Mouse (Mus musculus) ES-Bruce4 (cell line): Measurements from ENCODE around the gene Socs3. TPM values are rescaled to one million over a fixed set of nuclear protein-coding genes. Genes with fewer than 3 reads are reported as not detected.

Source experiments
- H3K27ac ChIP-seq: 2 replicates; pipeline ENCODE4 v1.5.1; 2012; ENCODE audit warnings: low read length, inconsistent platforms; ENCODE audit not compliant: insufficient read depth
- H3K27me3 ChIP-seq: 2 replicates; pipeline ENCODE4 v1.6.1; 2012; ENCODE audit warnings: mild to moderate bottlenecking, low read length, inconsistent platforms; ENCODE audit not compliant: control insufficient read depth, poor library complexity, insufficient read depth, severe bottlenecking
- H3K36me3 ChIP-seq: 2 replicates; pipeline ENCODE4 v1.6.1; 2012; ENCODE audit warnings: inconsistent platforms, mild to moderate bottlenecking, low read length, moderate library complexity; ENCODE audit not compliant: control insufficient read depth, poor library complexity, insufficient read depth, severe bottlenecking
- H3K4me1 ChIP-seq: one replicate; pipeline ENCODE4 v1.8.1; 2011; ENCODE audit warnings: low read length; ENCODE audit not compliant: control insufficient read depth, insufficient read depth
- H3K4me3 ChIP-seq: 2 replicates; pipeline ENCODE4 v1.5.1; 2011; ENCODE audit warnings: low read depth, mild to moderate bottlenecking, low read length
- H3K9ac ChIP-seq: 2 replicates; pipeline ENCODE4 v1.6.1; 2012; ENCODE audit warnings: low read depth, mild to moderate bottlenecking, inconsistent platforms; ENCODE audit not compliant: poor library complexity, severe bottlenecking
- H3K9me3 ChIP-seq: replicated peaks from 2 replicates; pipeline ENCODE4 v1.6.1; 2012; ENCODE audit warnings: mild to moderate bottlenecking, low read length, inconsistent platforms; ENCODE audit not compliant: control insufficient read depth, poor library complexity, insufficient read depth, severe bottlenecking
- CTCF ChIP-seq: IDR thresholded peaks from one replicate; pipeline ENCODE4 v1.8.1; 2011; ENCODE audit warnings: low read depth, low read length
- EP300 ChIP-seq: IDR thresholded peaks from 2 replicates; pipeline ENCODE4 v1.6.1; 2011; ENCODE audit warnings: low read depth, low read length; ENCODE audit not compliant: insufficient read depth
- POLR2A ChIP-seq: IDR thresholded peaks from one replicate; pipeline ENCODE4 v1.8.1; 2011; ENCODE audit warnings: low read length; ENCODE audit not compliant: insufficient read depth
- polyA plus RNA-seq: library from polyadenylated mRNA; stranded (reverse); fragments of >200 nt; gene quantifications from 2 replicates; pipeline ENCODE4 v1.2.4, GENCODE M21; 2011; ENCODE audit warnings: low read depth; ENCODE audit not compliant: missing spikeins, insufficient read depth, insufficient read length

Gene Socs3
- polyA plus RNA-seq, 1 experiment: 61.5 TPM

GRCm38 (mm10) chr11:117923279-117923678 is 46.6 kb downstream of the Socs3 start:
- no peak overlapping the region for H3K27ac ChIP-seq
- peak overlapping the region; percentile 51 for H3K4me3 ChIP-seq
- no peaks in the 10 kb centered on the region for H3K27me3 ChIP-seq
- no peaks in the 10 kb centered on the region for H3K9me3 ChIP-seq
- no peak overlapping the region for H3K9ac ChIP-seq
- no peaks in the 10 kb centered on the region for H3K36me3 ChIP-seq
- peaks cover 6% of the 10 kb centered on the region for H3K4me1 ChIP-seq
- TF ChIP-seq CTCF (no peak), POLR2A (no peak), EP300 (no peak)

GRCm38 (mm10) chr11:117919211-117919610 is 50.6 kb downstream of the Socs3 start:
- H3K4me3 ChIP-seq: no peak overlapping the region
- H3K4me1 ChIP-seq: peaks cover 6% of the 10 kb centered on the region
- 0 out of 2 replicates have a peak, but pooled peaks cover 3% of the 10 kb centered on the region for H3K9me3 ChIP-seq
- H3K9ac ChIP-seq: no peak overlapping the region
- H3K27me3 ChIP-seq: no peaks in the 10 kb centered on the region
- no peaks in the 10 kb centered on the region for H3K36me3 ChIP-seq
- no peak for TF ChIP-seq EP300
- no peak for TF ChIP-seq CTCF
- TF ChIP-seq POLR2A: no peak
- H3K27ac ChIP-seq: no peak overlapping the region

- Histone ChIP-seq H3K9me3 (0 out of 2 replicates have a peak, but pooled peaks cover 3% of the 10 kb centered on the region), H3K9ac (no peak overlapping the region), H3K4me3 (no peak overlapping the region), H3K36me3 (no peaks in the 10 kb centered on the region), H3K27me3 (no peaks in the 10 kb centered on the region), H3K4me1 (peaks cover 6% of the 10 kb centered on the region), H3K27ac (no peak overlapping the region)
- TF ChIP-seq CTCF (no peak), EP300 (no peak), POLR2A (no peak)
Measured at GRCm38 (mm10) chr11:117918541-117918940, 51.3 kb downstream of the Socs3 start.

Other genes starting within 250 kb of the Socs3 start
- gene Tmc8, start 188.0 kb downstream of the Socs3 start, polyA plus RNA-seq: 3.1 and 5.3 TPM in 2 replicates
- gene Tmc6, start 187.8 kb downstream of the Socs3 start, polyA plus RNA-seq: 12.3 and 16.4 TPM in 2 replicates
- not detected in 2 replicates for gene 6030468B19Rik, start 172.4 kb downstream of the Socs3 start, polyA plus RNA-seq
- 1.4 and 2.1 TPM in 2 replicates for gene Gm20708, start 160.4 kb downstream of the Socs3 start, polyA plus RNA-seq
- gene Syngr2, start 160.4 kb downstream of the Socs3 start, polyA plus RNA-seq: 49.1 and 51.9 TPM in 2 replicates
- 3.6 and 5.0 TPM in 2 replicates for gene Afmid, start 144.1 kb downstream of the Socs3 start, polyA plus RNA-seq
- 35.7 and 40.3 TPM in 2 replicates for gene Tk1, start 144.0 kb downstream of the Socs3 start, polyA plus RNA-seq
- 171 and 183 TPM in 2 replicates for gene Birc5, start 120.8 kb downstream of the Socs3 start, polyA plus RNA-seq
- 0.37 TPM in 1 of 2 replicates, not detected in the other for gene Tmem235, start 109.3 kb downstream of the Socs3 start, polyA plus RNA-seq
- 0.52 and 1.1 TPM in 2 replicates for gene Tha1, start 96.6 kb downstream of the Socs3 start, polyA plus RNA-seq
- 31.5 and 35.5 TPM in 2 replicates for gene Pgs1, start 16.2 kb upstream of the Socs3 start, polyA plus RNA-seq
- 0.49 and 0.59 TPM in 2 replicates for gene Dnah17, start 160.6 kb upstream of the Socs3 start, polyA plus RNA-seq